Mouse (Mus musculus): ENCODE data around the gene Faf1.

- TF ChIP-seq CTCF (IDR thresholded peaks at IDR 0.05; ENCODE audit: low read depth) (no peak), EP300 (IDR thresholded peaks at IDR 0.05; ENCODE audit: low read depth) (no peak)
Measured at GRCm38 (mm10) chr4:109759901-109760300, 83.5 kb downstream of the Faf1 start.

Data from liver, embryonic 14.5 days (tissue).